Mouse (Mus musculus): ENCODE measurements at regions not wholly inside any gene's neighbourhood (a gene's known extent, or its start where the extent isn't known, plus 50 kb on each side); places are given as distances from the start of the nearest gene placed in this dataset.

- Histone ChIP-seq H3K36me3 (replicated peaks; ENCODE audit: control insufficient read depth, insufficient read depth, low read depth, low read length) (no peaks in the 10 kb centered on the region), H3K27ac (replicated peaks; ENCODE audit: low read depth, low read length) (no peak overlapping the region), H3K27me3 (ENCODE audit: control insufficient read depth, insufficient read depth, low read length) (no peaks in the 10 kb centered on the region), H3K4me1 (ENCODE audit: control insufficient read depth, insufficient read depth, low read length) (no peaks in the 10 kb centered on the region), H3K4me2 (ENCODE audit: low read depth, low read length) (no peak overlapping the region), H3K9me3 (replicated peaks; ENCODE audit: control insufficient read depth, low read length) (no peaks in the 10 kb centered on the region), H3K9ac (replicated peaks; ENCODE audit: low read length) (no peak overlapping the region), H3K4me3 (ENCODE audit: low read depth, low read length) (no peak overlapping the region)
- WGBS, result 88% methylated on average over 2 of the region's 2 CpGs
- DNase-seq (ENCODE audit: low spot score) (no peak), ATAC-seq (replicated peaks; ENCODE audit: insufficient number of reproducible peaks, low FRiP score, low TSS enrichment, low read depth) (no peak)
These were observed 1098.6 kb upstream of the Foxg1 start for GRCm38 (mm10) chr12:48283818-48284217.

- Histone ChIP-seq H3K4me1 (ENCODE audit: control insufficient read depth, insufficient read depth, low read length) (no peaks in the 10 kb centered on the region), H3K27ac (replicated peaks; ENCODE audit: low read depth, low read length) (no peak overlapping the region), H3K27me3 (ENCODE audit: control insufficient read depth, insufficient read depth, low read length) (no peaks in the 10 kb centered on the region), H3K36me3 (replicated peaks; ENCODE audit: control insufficient read depth, insufficient read depth, low read depth, low read length) (no peaks in the 10 kb centered on the region), H3K4me2 (ENCODE audit: low read depth, low read length) (no peak overlapping the region), H3K4me3 (ENCODE audit: low read depth, low read length) (no peak overlapping the region), H3K9ac (replicated peaks; ENCODE audit: low read length) (no peak overlapping the region), H3K9me3 (replicated peaks; ENCODE audit: control insufficient read depth, low read length) (no peaks in the 10 kb centered on the region)
- WGBS, result 67% methylated on average over 3 of the region's 3 CpGs
- DNase-seq (ENCODE audit: low spot score) (no peak), ATAC-seq (replicated peaks; ENCODE audit: insufficient number of reproducible peaks, low FRiP score, low TSS enrichment, low read depth) (no peak)
These were observed 1098.1 kb upstream of the Foxg1 start for GRCm38 (mm10) chr12:48284386-48284785.

- H3K9ac ChIP-seq (replicated peaks; ENCODE audit: low read length), result no peak overlapping the region
- WGBS, result 36% methylated on average over 3 of the region's 3 CpGs
- no peak overlapping the region for H3K27ac ChIP-seq (replicated peaks; ENCODE audit: low read depth, low read length)
- DNase-seq (ENCODE audit: low spot score) (peak; percentile 35), ATAC-seq (replicated peaks; ENCODE audit: insufficient number of reproducible peaks, low FRiP score, low TSS enrichment, low read depth) (no peak)
- no peaks in the 10 kb centered on the region for H3K27me3 ChIP-seq (ENCODE audit: control insufficient read depth, insufficient read depth, low read length)
- no peaks in the 10 kb centered on the region for H3K4me1 ChIP-seq (ENCODE audit: control insufficient read depth, insufficient read depth, low read length)
- H3K36me3 ChIP-seq (replicated peaks; ENCODE audit: control insufficient read depth, insufficient read depth, low read depth, low read length), result no peaks in the 10 kb centered on the region
- no peak overlapping the region for H3K4me3 ChIP-seq (ENCODE audit: low read depth, low read length)
- no peak overlapping the region for H3K4me2 ChIP-seq (ENCODE audit: low read depth, low read length)
- no peaks in the 10 kb centered on the region for H3K9me3 ChIP-seq (replicated peaks; ENCODE audit: control insufficient read depth, low read length)
These were observed 1092.3 kb upstream of the Foxg1 start for GRCm38 (mm10) chr12:48290146-48290545.

Measured in embryonic facial prominence, embryonic 11.5 days (tissue).